ENCODE assay signal across 8 mouse cellular contexts in the genomic region with DNA sequence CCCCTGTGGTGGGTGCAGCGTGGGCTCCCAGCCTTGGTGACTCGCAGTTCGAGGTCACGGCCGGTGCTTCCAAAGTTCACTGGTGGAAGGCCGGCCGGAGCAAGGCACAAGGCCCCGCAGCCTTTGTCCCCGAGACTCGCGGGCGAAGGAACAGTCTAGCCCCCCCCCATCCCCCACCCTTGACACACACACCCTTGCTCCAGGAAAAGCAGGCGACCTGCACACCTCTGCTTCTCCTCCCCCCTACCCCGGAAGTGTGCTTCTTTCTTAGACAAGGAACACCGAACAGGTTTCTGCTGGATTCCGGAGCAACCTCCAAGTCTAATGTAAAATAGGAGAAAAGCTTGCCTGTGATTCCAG. TPM values are rescaled to one million over a fixed set of nuclear protein-coding genes. Genes with fewer than 3 reads are reported as not detected.
A peak's percentile ranks its signal among the peaks of the same experiment; 100 is the strongest.
DNase-seq lines count a peak whose midpoint lies in the region; ATAC-seq and TF ChIP-seq lines count a peak whose summit lies in the region.

No protein-coding gene starts in this region.

- no peak for TF ChIP-seq CTCF in testis, adult 2 months (IDR thresholded peaks at IDR 0.05; ENCODE audit: control insufficient read depth, insufficient read depth, insufficient replicate concordance, low read depth, low read length)

- DNase-seq in testis, postnatal 14 days (ENCODE audit: low spot score) = no peak
- DNase-seq in kidney, postnatal 36 days = peak; percentile 76 to 81
- no peak for DNase-seq in right cerebral cortex, postnatal 36 days (ENCODE audit: low spot score in 2 of 2)
- DNase-seq in frontal cortex, postnatal 25 days (ENCODE audit: low spot score in 2 of 2) = no peak

- H3K9ac ChIP-seq in forebrain, embryonic 13.5 days = peak overlapping the region; percentile 77
- no peak overlapping the region for H3K9ac ChIP-seq in midbrain, embryonic 15.5 days

- no peaks in the 10 kb centered on the region for H3K36me3 ChIP-seq in testis, adult 2 months (ENCODE audit: control insufficient read depth, insufficient read depth, low read length)
- H3K36me3 ChIP-seq in forebrain, embryonic 13.5 days (ENCODE audit: poor library complexity, severe bottlenecking) = no peaks in the 10 kb centered on the region
- H3K36me3 ChIP-seq in midbrain, embryonic 15.5 days (replicated peaks) = no peaks in the 10 kb centered on the region

- peaks cover 16% of the 10 kb centered on the region for H3K4me1 ChIP-seq in testis, adult 2 months (ENCODE audit: control insufficient read depth, insufficient read depth, low read length)
- peaks cover 27% of the 10 kb centered on the region for H3K4me1 ChIP-seq in forebrain, embryonic 13.5 days
- H3K4me1 ChIP-seq in midbrain, embryonic 15.5 days = peaks cover 19% of the 10 kb centered on the region

- peak overlapping the region; percentile 96 for H3K4me2 ChIP-seq in forebrain, embryonic 13.5 days
- H3K4me2 ChIP-seq in midbrain, embryonic 15.5 days = peak overlapping the region; percentile 98

- WGBS in forebrain, embryonic 13.5 days = under 1% methylated on average over 16 of the region's 16 CpGs
- WGBS in midbrain, embryonic 15.5 days = 2% methylated on average over 16 of the region's 16 CpGs

- H3K4me3 ChIP-seq in testis, adult 2 months (ENCODE audit: control insufficient read depth, low read depth, low read length) = peak overlapping the region; percentile 70
- H3K4me3 ChIP-seq in forebrain, embryonic 13.5 days = peak overlapping the region; percentile 84
- peak overlapping the region; percentile 64 for H3K4me3 ChIP-seq in midbrain, embryonic 15.5 days

- ATAC-seq in forebrain, embryonic 13.5 days = peak; percentile 17; the same call in 1 of the 2 replicates
- peak; percentile 3; the same call in 1 of the 2 replicates for ATAC-seq in midbrain, embryonic 15.5 days (replicated peaks)
- ATAC-seq in frontal cortex, adult (ENCODE audit: low TSS enrichment) = no peak

- no peak overlapping the region for H3K27ac ChIP-seq in testis, adult 2 months (ENCODE audit: control insufficient read depth, insufficient read depth, low read depth, low read length)
- H3K27ac ChIP-seq in forebrain, embryonic 13.5 days = no peak overlapping the region
- H3K27ac ChIP-seq in midbrain, embryonic 15.5 days = no peak overlapping the region

- no peaks in the 10 kb centered on the region for H3K9me3 ChIP-seq in forebrain, embryonic 13.5 days (replicated peaks)
- no peaks in the 10 kb centered on the region for H3K9me3 ChIP-seq in midbrain, embryonic 15.5 days

- TF ChIP-seq POLR2A in testis, adult 2 months (IDR thresholded peaks at IDR 0.05; ENCODE audit: control insufficient read depth, low read depth, low read length) = no peak

- H3K27me3 ChIP-seq in testis, adult 2 months (ENCODE audit: control insufficient read depth, insufficient read depth, low read length) = no peaks in the 10 kb centered on the region
- no peaks in the 10 kb centered on the region for H3K27me3 ChIP-seq in forebrain, embryonic 13.5 days
- H3K27me3 ChIP-seq in midbrain, embryonic 15.5 days (replicated peaks) = peaks cover 11% of the 10 kb centered on the region; the same call in 1 of the 2 replicates

RNA-seq across cellular contexts. Expression of a gene that starts 0.4 kb away (rescaled TPM):
- 3.4 and 6.0 TPM in 2 replicates for polyA plus RNA-seq in testis, adult 2 months (2012; rRNA removed)
- 13.1 and 15.6 TPM in 2 replicates for polyA plus RNA-seq in forebrain, embryonic 13.5 days (2015; fragmentation: Nextera tagmentation; extraction: Ambion mirVana)
- 11.1 and 12.2 TPM in 2 replicates for polyA plus RNA-seq in midbrain, embryonic 15.5 days (2015; fragmentation: Nextera tagmentation; extraction: Ambion mirVana)

RNA-seq across cellular contexts. Expression of a gene that starts 25.4 kb away (rescaled TPM):
- polyA plus RNA-seq in testis, adult 2 months (2012; rRNA removed) = 198 and 308 TPM in 2 replicates
- 673 and 704 TPM in 2 replicates for polyA plus RNA-seq in forebrain, embryonic 13.5 days (2015; fragmentation: Nextera tagmentation; extraction: Ambion mirVana)
- polyA plus RNA-seq in midbrain, embryonic 15.5 days (2015; fragmentation: Nextera tagmentation; extraction: Ambion mirVana) = 472 and 477 TPM in 2 replicates

Comparison
In these comparisons a context has a peak if more than half of its experiments do, and no peak if none do; other contexts are left out.
1. DNase-seq: peak in kidney, postnatal 36 days (2 of 2); none in testis, postnatal 14 days (single experiment), right cerebral cortex, postnatal 36 days (0 of 2) and frontal cortex, postnatal 25 days (0 of 2).
2. Peak in every context shown above with its lines, with median percentiles within 50 percentile points of each other: H3K4me3 ChIP-seq.